Mouse (Mus musculus): ENCODE results near the gene Epha1.

- no peak for TF ChIP-seq CTCF (IDR thresholded peaks at IDR 0.05; ENCODE audit: low read depth)
- no peak for TF ChIP-seq EP300 (IDR thresholded peaks at IDR 0.05; ENCODE audit: low read depth)
Observed at GRCm38 (mm10) chr6:42376504-42377019, 3.5 kb upstream of the Epha1 start.
